Mouse (Mus musculus) lung, postnatal 14 days (tissue): Measurements from ENCODE around the gene Ap2s1.
"Not testable (repeated sequence)": the region's sequence is repeated elsewhere in the genome, so short reads cannot be mapped to it uniquely, and the experiment has no call there.

Source experiments
- DNase-seq: peaks from one replicate; pipeline ENCODE4 v3.0.0; 2021

Ap2s1 gene

DNA sequence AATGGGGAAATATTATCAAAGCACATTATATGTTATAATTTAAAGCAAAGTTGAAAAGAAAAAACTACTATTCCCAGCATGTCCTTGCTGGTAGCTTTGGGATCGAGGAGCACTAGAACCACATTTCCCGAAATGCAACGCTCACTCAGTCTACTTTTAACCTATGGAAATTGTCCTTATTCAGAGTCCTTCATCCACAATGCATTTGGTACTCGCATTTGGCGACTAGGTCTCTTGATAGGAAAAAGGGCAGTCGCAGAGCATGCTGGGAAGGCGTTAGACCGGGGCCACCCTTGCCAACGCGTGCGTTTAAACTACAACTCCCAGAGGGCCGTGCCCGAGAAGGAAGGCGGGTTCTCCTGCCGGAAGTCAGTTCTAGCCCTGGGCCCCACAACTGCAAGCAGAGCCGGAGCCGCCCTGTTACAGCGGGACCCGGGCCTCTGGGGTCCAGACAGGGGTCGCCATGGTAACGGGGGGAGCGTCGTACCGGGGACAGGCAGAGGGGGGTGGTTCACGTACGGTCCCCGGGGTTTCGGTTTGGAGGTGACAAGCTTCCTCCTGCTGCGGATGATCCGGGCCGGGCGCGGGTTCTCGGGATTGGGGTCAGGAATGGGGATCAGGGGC is at the start of gene Ap2s1:
Ap2s1 (plus strand) TSS at position 338 of the 624 bp plus-strand sequence.
- peak; percentile 95 for DNase-seq

GRCm38 (mm10) chr7:16689196-16689595 is 49.0 kb upstream of the Ap2s1 start:
- DNase-seq = no peak

- peak; percentile 37 for DNase-seq
Observed at GRCm38 (mm10) chr7:16695025-16695424, 43.2 kb upstream of the Ap2s1 start.

DNA sequence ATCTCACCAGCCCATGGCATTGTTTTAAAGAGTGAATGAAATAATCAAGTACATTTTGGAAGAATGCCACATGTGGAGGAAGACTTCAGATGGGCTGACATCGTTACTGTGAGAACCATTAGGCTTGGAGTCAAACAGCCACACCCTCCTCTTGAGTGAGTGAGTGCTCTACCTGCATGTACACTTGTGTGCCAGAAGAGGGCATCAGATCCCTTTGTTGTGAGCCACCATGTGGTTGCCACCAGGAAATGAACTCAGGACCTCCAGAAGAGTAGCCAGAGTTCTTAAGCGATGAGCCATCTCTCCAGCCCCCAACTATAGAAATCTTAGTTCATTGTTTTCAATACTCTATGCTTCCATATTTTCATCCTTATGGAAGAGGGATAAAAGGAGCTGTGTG is 39.2 kb upstream of the Ap2s1 start:
- no peak for DNase-seq

DNA sequence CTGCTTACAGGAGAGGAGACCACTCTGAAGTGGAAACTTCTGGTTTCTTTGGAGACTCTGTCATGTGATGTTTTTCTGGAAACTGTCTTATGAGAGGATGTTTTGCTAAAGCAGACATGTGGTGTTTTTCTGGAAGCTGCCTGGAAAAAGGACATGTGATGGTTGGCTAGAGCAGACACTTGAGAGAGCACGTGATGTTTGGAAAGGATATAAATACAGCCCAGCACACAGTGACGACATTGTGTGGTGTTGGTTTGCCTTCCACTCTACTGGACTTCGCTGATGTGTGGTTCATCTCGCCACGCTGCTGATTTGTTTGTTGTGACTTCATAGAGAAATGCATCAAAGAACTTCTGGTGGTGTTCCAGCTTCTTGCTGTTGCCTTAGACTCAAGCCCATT is 37.6 kb upstream of the Ap2s1 start:
- DNase-seq = no peak

DNA sequence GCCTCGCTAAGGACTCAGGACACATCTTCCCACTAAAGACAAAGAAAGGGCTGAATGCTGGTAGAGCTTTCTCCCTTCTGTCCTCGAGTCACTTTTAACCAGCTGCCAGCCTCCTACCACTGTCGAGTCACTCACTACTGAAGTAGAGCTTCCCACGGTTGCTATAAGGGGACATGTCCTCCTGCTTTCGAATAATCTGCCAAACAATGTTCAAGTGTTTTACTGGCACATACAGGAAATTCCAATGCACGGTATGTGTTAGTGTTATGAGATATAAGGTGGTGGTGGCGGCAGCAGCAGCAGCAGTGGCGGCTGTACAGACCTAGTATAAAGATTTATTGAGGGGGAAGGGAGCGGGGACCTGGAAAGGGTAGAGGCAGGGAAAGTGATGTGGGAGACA is 31.8 kb upstream of the Ap2s1 start:
- no peak for DNase-seq

GRCm38 (mm10) chr7:16708244-16708643 is 30.0 kb upstream of the Ap2s1 start:
- no peak for DNase-seq

DNA sequence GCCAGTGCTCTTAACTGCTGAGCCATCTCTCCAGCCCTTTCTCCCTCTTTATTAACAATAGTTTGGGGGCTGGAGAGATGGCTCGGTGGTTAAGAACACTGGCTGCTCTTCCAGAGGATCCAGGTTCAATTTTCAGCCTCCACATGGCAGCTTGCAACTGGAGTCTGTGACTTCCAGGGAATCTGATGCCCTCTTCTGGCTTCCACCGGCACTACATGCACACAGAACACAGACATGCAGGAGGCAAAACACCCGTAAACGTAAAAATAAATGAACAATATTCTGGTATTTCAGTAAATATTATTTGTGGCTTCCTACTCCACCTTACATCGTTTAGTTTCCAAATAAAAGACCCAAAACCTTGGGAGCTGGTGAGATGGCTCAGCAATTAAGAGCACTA is 27.6 kb upstream of the Ap2s1 start:
- no peak for DNase-seq

DNA sequence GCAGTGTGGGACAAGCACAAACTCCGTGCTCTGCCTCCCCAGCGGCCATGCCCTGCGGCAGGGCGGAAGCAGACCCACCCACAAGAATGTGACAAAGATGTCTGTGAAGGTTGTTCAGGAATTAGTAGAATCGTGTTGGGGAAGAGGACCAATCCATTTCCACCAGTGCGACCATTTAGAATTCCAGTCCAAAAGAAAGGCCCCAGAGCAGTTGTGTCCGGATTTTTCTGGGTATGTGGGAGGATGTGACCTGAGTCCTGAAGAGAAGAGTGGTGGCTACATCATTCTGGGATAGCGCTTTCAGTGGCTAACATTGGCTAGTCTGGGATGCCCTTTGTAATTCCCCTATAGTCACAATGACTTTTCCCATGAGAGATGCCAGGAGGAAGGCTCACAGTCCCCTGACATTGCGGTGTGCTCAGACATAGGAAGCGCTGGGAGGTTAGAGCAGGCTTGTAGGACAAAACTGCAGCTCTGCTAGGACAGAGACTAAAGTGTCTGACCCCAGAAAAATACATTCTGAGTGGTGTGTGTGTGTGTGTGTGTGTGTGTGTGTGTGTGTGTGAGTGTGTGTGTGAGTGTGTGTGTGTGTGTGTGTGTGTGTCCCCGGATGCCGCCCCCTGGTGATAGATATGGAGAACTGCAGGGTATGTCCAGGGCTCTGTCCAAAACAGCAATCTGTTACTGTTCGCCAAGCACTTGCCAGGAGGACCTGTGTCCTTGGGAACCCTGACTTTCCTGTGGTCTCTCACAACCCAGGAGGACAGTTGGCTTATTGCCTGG is 25.4 kb upstream of the Ap2s1 start:
- DNase-seq = no peak

DNA sequence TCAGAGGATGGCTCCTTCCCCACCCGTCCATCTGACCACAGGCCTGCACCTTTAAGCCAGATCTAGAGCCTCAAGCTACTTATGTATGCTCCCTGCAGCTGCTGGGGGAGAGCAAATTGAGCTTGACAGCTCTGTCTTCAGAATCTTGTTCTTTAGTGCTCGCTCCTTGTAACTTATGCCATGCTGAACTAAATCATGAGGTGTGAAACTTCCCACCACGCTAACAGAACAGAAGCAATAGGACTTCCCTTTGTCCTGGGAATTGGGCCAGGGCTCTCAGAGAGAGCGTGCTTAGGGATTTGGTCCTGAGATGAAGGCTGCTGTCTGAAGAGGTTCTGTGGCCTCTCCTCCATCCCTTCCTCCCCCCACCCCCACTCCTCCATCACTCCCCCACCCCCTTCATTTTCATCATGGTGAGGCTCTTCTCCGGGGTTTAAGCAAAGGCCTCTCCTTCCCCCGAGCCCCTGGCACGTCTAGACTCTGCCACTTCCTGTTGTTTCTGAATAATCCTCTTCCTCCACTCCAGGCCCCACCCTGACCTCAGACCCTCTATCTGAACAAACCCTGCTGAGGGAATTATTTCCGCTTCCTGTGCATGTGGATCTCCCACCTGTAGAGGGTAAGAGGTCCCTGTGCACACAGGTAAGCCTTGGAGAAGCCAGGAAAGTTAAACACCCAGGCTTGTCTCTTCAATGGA is 21.6 kb upstream of the Ap2s1 start:
- not testable (repeated sequence) for DNase-seq

- no peak for DNase-seq
Observed at GRCm38 (mm10) chr7:16721629-16722028, 16.6 kb upstream of the Ap2s1 start, which contains the start of gene Ceacam9. Gene Ceacam9 (plus strand): TSS chr7:16721929.

GRCm38 (mm10) chr7:16722490-16722889 is 15.7 kb upstream of the Ap2s1 start:
- not testable (repeated sequence) for DNase-seq

DNA sequence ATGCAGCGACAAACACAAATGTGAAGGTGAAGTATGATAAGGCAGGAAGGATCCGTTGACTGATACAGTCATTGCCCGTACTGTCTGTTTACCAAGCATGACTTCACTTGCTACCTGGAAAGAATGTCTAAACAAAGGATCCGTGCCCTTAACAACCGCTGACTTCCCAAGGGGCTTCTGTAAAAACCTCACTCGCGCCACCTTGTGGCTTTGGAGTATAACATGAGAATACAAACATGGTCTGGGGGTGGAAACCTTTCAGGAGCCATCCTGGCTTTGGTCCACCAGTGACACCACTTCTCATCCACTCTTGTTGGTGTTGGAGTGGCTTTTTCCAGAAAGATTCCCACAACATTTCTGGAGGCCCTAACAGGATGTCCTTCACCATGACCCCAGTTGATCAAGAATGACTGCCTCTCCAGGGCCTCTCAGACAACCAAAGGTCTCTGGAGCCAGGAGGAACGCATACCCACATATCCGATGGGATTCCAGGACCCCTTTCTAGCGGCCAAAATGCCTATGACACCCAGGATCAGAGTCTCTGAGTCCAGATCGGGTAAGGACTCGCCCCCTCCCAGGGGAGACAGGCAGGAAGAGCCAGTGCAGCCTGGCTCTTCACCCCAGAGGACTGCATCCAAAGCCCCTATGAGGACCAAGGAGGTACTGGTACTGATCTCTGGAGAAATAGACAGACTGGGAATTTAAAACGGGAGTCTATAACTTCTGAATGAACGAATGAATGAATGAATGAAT is 9.4 kb upstream of the Ap2s1 start:
- DNase-seq = peak; percentile 81

DNA sequence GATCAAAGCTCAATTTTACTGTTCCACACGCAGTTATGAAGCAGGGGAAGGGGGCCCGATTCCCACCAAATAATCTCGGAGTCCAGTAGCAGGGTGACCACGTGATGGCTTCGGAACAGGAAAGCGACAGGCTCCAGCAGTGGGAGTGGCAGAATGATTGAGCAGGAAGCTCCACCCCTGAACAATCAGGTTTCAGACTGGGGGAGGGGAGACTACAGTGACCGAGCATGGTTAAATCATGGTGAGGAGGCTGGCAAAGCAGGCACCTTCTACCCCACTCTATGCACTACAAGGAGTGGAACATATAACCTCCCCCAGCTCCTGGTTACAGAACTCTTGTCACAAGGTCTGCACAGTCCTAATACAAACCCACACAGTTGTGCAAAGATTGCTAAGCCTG is 8.6 kb upstream of the Ap2s1 start:
- DNase-seq = peak; percentile 29

DNA sequence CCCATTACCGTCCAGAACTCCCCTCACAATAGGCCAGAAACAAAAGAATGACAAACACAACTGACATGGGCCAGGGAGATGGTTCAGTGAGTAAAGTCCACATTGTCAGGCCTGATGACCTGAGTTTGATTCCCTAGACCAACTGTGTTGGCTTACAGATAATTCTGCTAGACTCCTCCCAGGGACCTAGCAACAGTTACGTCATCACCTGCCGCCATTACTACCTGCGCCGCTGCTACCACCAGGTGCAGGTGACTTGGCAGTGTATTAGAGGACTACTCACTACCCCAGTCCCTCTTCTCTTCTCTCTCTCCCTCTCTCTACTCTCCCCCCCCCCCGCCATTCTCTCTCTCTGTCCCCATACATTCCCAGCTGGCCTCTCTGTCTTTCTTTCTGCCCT is 7.4 kb upstream of the Ap2s1 start:
- no peak for DNase-seq

DNA sequence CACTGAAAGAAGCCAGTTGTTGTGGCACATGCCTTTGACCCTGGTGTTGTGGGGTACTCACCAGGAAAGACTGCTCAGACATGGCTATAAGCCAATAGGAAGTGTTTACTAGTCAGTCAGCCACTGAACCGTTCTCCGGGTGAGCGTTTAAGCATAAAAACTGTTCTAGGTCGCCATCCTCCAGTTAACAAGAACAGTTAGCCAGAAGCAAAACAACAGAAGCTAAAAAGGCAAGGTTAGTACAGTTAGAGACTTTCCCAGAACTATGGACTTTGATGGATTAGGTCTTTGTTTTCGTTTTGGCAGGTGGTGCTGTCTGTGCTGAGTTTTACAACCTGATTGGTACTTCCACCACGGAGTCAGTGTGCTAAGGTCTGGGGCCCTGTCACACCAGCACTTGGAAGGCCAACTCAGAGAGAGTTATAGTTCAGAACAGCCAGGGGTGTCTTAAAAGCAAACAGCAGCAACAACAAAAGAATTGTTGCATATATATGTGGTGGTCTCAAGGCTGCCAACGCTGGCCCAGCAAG is 6.3 kb upstream of the Ap2s1 start:
- no peak for DNase-seq

DNA sequence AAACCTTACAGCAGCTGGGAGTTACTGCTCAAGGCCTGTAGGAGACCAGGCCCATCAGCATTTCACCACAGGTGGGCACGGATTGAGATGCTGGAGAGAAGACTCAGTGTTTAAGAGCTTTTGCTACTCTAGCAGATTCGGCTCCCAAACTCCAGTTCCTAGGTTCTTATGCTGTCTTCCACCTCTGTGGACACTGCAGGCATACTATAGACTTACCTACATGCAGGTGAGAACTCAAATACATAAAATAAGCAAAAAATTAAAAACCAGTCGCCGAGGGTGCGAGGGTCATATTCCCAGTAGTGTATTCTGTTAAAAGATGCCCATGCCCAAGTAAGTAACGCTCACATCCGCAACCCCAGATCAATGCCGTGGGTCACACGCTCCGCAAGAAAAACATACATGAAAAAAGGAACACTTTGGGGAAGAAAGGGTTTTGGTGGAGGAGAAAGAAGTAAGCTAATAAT is 571 bp upstream of the Ap2s1 start:
- DNase-seq = no peak

DNA sequence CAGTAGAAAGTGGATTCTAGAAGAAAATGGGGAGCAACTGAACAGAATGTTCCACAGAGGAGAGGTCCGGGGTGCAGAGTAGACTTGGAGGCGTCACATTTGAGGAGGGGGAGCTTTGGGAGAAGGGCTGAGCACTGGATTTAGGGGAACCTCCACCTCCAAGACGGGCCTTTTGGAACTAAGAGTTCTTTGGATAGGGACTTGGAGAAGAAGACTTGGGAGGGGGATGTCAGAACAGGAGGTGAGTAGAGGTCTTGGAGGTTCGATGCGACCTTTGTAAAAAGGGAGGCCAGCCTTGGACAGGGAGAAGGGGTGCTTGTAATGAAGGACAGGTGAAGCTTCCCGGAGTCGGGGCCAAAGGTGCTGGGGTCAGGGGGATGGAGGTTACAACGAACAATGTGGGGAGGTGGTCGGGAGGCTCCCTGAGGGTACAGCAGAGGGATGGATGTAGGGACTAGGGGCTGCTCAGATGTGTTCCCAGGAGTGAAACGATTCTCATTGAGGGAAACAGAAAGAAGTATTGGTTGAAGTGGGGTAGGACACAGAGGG is 920 bp downstream of the Ap2s1 start:
- no peak for DNase-seq

GRCm38 (mm10) chr7:16745373-16745772 is 7.2 kb downstream of the Ap2s1 start:
- DNase-seq = no peak

DNA sequence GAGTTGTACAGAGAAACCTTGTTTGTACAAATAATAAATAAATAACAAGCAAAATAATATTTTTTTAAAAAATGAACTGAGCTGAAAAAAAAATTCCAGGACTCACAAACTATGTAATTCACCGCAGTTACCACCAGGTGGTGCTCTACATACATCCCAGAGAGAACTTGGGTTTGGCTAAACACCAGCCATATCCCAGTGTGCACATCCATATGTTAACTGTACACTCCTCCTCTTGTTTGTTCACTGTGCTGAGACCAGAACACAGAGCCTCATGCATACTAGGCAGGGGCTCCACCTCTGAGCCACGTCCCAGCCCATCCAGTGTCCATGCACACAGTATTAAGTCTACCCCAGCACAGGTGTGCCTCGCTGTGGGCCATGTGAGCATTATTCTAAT is 7.9 kb downstream of the Ap2s1 start:
- DNase-seq = peak; percentile 70

GRCm38 (mm10) chr7:16747656-16748055 is 9.4 kb downstream of the Ap2s1 start:
- DNase-seq = no peak

DNA sequence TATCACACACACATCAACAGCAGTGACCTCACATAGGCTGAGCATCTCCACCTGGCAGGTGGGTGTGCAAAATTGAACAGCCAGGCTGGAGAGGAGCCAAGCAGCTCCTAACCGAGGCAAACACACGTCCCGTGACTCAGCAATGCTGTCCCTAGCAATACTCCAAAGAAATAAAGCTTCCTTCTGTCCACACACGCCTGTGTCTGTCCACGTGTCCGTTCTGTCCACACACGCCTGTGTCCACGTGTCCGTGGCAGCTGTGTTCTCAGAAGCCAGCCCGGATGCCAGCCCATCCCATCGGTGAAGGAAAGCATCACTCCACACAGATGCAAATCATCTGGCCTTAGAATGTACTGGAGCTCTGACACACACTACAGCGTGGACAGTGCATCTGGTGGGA is 13.8 kb downstream of the Ap2s1 start:
- DNase-seq = no peak
